ENCODE assay signal across 22 mouse cellular contexts in genomic region chr13:56144021-56144420, GRCm38 (mm10). TPM values are rescaled to one million over a fixed set of nuclear protein-coding genes. Genes with fewer than 3 reads are reported as not detected.
A peak's percentile ranks its signal among the peaks of the same experiment; 100 is the strongest.
DNase-seq lines count a peak whose midpoint lies in the region; ATAC-seq and TF ChIP-seq lines count a peak whose summit lies in the region.
"Had no signal": no experiment of that assay in that cellular context is flagged by ENCODE, and none has a peak within 500 bp of the region (broad histone marks: within the 10 kb centered on the region; RNA-seq: fewer than 3 reads in every experiment).

No protein-coding gene starts in this region.

- DNase-seq in kidney, adult 11 months, result peak; percentile 57
- DNase-seq in lung, postnatal 10 days, result peak; percentile 44
- DNase-seq in lung, adult 2 months, result no peak
- DNase-seq in kidney, postnatal 36 days, result peak; percentile 41 to 61
- DNase-seq in layer of hippocampus, adult 18-20 months (ENCODE audit: low spot score in 2 of 2), result no peak
- no peak for DNase-seq in liver
- no peak for DNase-seq in urinary bladder, adult 18-20 months (ENCODE audit: low spot score in 2 of 2)
- DNase-seq: cerebellum, adult 18-20 months; cerebellum, postnatal 36 days; gastrocnemius, adult 2 months; heart, postnatal 14 days; left cerebral cortex, postnatal 4 days; right cerebral cortex, postnatal 4 days; thymus, postnatal 36 days had no signal

- H3K36me3 ChIP-seq in kidney, embryonic 16.5 days (ENCODE audit: insufficient read depth, low read length), result no peaks in the 10 kb centered on the region
- H3K36me3 ChIP-seq: forebrain, embryonic 10.5 days; heart, embryonic 12.5 days; hindbrain, embryonic 12.5 days; midbrain, embryonic 10.5 days had no signal

- no peak overlapping the region for H3K9ac ChIP-seq in kidney, embryonic 16.5 days (replicated peaks; ENCODE audit: low read length)
- H3K9ac ChIP-seq: heart, embryonic 12.5 days; hindbrain, embryonic 12.5 days had no signal

- no peaks in the 10 kb centered on the region for H3K9me3 ChIP-seq in kidney, embryonic 16.5 days (ENCODE audit: low read length)
- H3K9me3 ChIP-seq: forebrain, embryonic 10.5 days; heart, embryonic 12.5 days; hindbrain, embryonic 12.5 days; midbrain, embryonic 10.5 days had no signal

- H3K4me2 ChIP-seq in kidney, embryonic 16.5 days (replicated peaks; ENCODE audit: low read depth, low read length), result no peak overlapping the region
- H3K4me2 ChIP-seq: heart, embryonic 12.5 days; hindbrain, embryonic 12.5 days; liver, embryonic 11.5 days had no signal

- TF ChIP-seq POLR2A in lung, adult 2 months (IDR thresholded peaks at IDR 0.05; ENCODE audit: borderline replicate concordance, extremely low read depth, low read depth, low read length), result no peak

- H3K4me1 ChIP-seq in kidney, embryonic 16.5 days (ENCODE audit: insufficient read depth, low read length), result peaks cover 10% of the 10 kb centered on the region
- H3K4me1 ChIP-seq in lung, adult 2 months (ENCODE audit: control insufficient read depth, insufficient read depth, low read length), result no peaks in the 10 kb centered on the region; the same call in 1 of the 2 replicates

- no peak overlapping the region for H3K4me3 ChIP-seq in kidney, embryonic 16.5 days (ENCODE audit: low read length)
- no peak overlapping the region for H3K4me3 ChIP-seq in lung, adult 2 months (replicated peaks; ENCODE audit: extremely low read depth, low read depth, low read length)
- H3K4me3 ChIP-seq: forebrain, embryonic 10.5 days; gastrocnemius, adult 2 months; heart, embryonic 12.5 days; hindbrain, embryonic 12.5 days; left cerebral cortex, adult 2 months had no signal

- 39% methylated on average over 2 of the region's 2 CpGs for WGBS in kidney, embryonic 16.5 days
- WGBS in lung, adult 2 months, result 39% methylated on average over 2 of the region's 2 CpGs

- TF ChIP-seq CTCF in lung, adult 2 months (IDR thresholded peaks at IDR 0.05; ENCODE audit: insufficient read depth, low read length), result no peak

- no peak for ATAC-seq in kidney, embryonic 16.5 days (ENCODE audit: low FRiP score, low TSS enrichment)

- no peaks in the 10 kb centered on the region for H3K27me3 ChIP-seq in kidney, embryonic 16.5 days (ENCODE audit: insufficient read depth, low read length)

- no peak overlapping the region for H3K27ac ChIP-seq in kidney, embryonic 16.5 days (ENCODE audit: low read length)
- H3K27ac ChIP-seq: forebrain, embryonic 10.5 days; gastrocnemius, adult 2 months; hindbrain, embryonic 12.5 days; left cerebral cortex, adult 2 months; macrophage had no signal

RNA-seq across cellular contexts. Expression of gene H2afy, which starts 7.9 kb away (rescaled TPM):
- 367 and 386 TPM in 2 replicates for polyA plus RNA-seq in kidney, embryonic 16.5 days (2015; fragmentation: Nextera tagmentation; extraction: Ambion mirVana)
- polyA plus RNA-seq in lung, adult 2 months (2012; rRNA removed), result 85.2 and 110 TPM in 2 replicates
- total RNA-seq in layer of hippocampus, adult 18-20 months (2021), result 100 to 1,000 TPM; 115 to 121 TPM

RNA-seq across cellular contexts. Expression of gene Tifab, which starts 34.7 kb away (rescaled TPM):
- 1.5 and 2.4 TPM in 2 replicates for polyA plus RNA-seq in kidney, embryonic 16.5 days (2015; fragmentation: Nextera tagmentation; extraction: Ambion mirVana)
- polyA plus RNA-seq in lung, adult 2 months (2012; rRNA removed), result 9.2 and 13.9 TPM in 2 replicates
- total RNA-seq in layer of hippocampus, adult 18-20 months (2021), result 1 to 10 TPM; 1.3 TPM

Comparison
In these comparisons a context has a peak if more than half of its experiments do, and no peak if none do; other contexts are left out.
1. DNase-seq: peak in kidney, adult 11 months (single experiment), lung, postnatal 10 days (single experiment) and kidney, postnatal 36 days (2 of 2); none in lung, adult 2 months (single experiment), layer of hippocampus, adult 18-20 months (0 of 2), liver (single experiment) and urinary bladder, adult 18-20 months (0 of 2).